Mouse (Mus musculus): ENCODE measurements at regions not wholly inside any gene's neighbourhood (a gene's known extent, or its start where the extent isn't known, plus 50 kb on each side); places are given as distances from the start of the nearest gene placed in this dataset.

- no peak for ATAC-seq
Measured at GRCm38 (mm10) chr16:49606500-49606899, 92.5 kb upstream of the Ift57 start.

- ATAC-seq: no peak
Measured at GRCm38 (mm10) chr16:49614801-49615200, 84.2 kb upstream of the Ift57 start.

GRCm38 (mm10) chr16:49615342-49616020 is 83.6 kb upstream of the Ift57 start:
- ATAC-seq: no peak

GRCm38 (mm10) chr16:49616263-49616872 is 82.7 kb upstream of the Ift57 start:
- no peak for ATAC-seq

- ATAC-seq: no peak
Measured at GRCm38 (mm10) chr16:49633502-49633901, 65.5 kb upstream of the Ift57 start.

- ATAC-seq: no peak
Measured at GRCm38 (mm10) chr16:49635506-49635905, 63.5 kb upstream of the Ift57 start.

GRCm38 (mm10) chr16:49636467-49636866 is 62.6 kb upstream of the Ift57 start:
- no peak for ATAC-seq

- ATAC-seq: no peak
Measured at GRCm38 (mm10) chr16:49642696-49643095, 56.3 kb upstream of the Ift57 start.

- ATAC-seq: no peak
Measured at GRCm38 (mm10) chr16:49644416-49644815, 54.6 kb upstream of the Ift57 start.

- ATAC-seq: no peak
Measured at GRCm38 (mm10) chr16:49646479-49646878, 52.6 kb upstream of the Ift57 start.

All from activated CD4-positive, CD25-positive, alpha-beta regulatory T cell, adult 4 months (primary cell).